Mouse (Mus musculus) liver, embryonic 16.5 days (tissue): ENCODE data around the gene Klf16. TPM values are rescaled to one million over a fixed set of nuclear protein-coding genes. Genes with fewer than 3 reads are reported as not detected.
A peak's percentile ranks its signal among the peaks of the same experiment; 100 is the strongest.

Source experiments
- ATAC-seq: fragments of 200-750 bp; cut with Nextera tagmentation; 2 replicates; pipeline ENCODE4 v1.8.0; 2017; ENCODE audit warnings: low read depth, mild to moderate bottlenecking, moderate number of reproducible peaks, moderate library complexity
- H3K27ac ChIP-seq: fragments of 300-500 bp; sonication (generic); 2 replicates; pipeline ENCODE4 v1.5.1; 2014; ENCODE audit warnings: mild to moderate bottlenecking, low read length
- H3K27me3 ChIP-seq: fragments of 300-500 bp; sonication (generic); 2 replicates; pipeline ENCODE4 v1.6.1; 2014; ENCODE audit warnings: low read depth, low read length, mixed read lengths; ENCODE audit not compliant: control insufficient read depth, insufficient read depth
- H3K36me3 ChIP-seq: fragments of 300-500 bp; sonication (generic); 2 replicates; pipeline ENCODE4 v1.6.1; 2014; ENCODE audit warnings: mild to moderate bottlenecking; ENCODE audit not compliant: control insufficient read depth, insufficient read depth
- H3K4me1 ChIP-seq: fragments of 300-500 bp; sonication (generic); 2 replicates; pipeline ENCODE4 v1.6.1; 2014; ENCODE audit warnings: low read depth, low read length, mixed read lengths; ENCODE audit not compliant: control insufficient read depth
- H3K4me2 ChIP-seq: fragments of 300-500 bp; sonication (generic); 2 replicates; pipeline ENCODE4 v1.6.1; 2014; ENCODE audit warnings: low read depth, low read length, mixed read lengths
- H3K4me3 ChIP-seq: fragments of 300-500 bp; sonication (generic); 2 replicates; pipeline ENCODE4 v1.5.1; 2014; ENCODE audit warnings: low read depth, mild to moderate bottlenecking, low read length
- H3K9ac ChIP-seq: fragments of 300-500 bp; sonication (generic); 2 replicates; pipeline ENCODE4 v1.6.1; 2014; ENCODE audit warnings: low read depth, low read length
- H3K9me3 ChIP-seq: fragments of 300-500 bp; sonication (generic); replicated peaks from 2 replicates; pipeline ENCODE4 v1.6.1; 2016; ENCODE audit warnings: low read length; ENCODE audit not compliant: control insufficient read depth
- WGBS: fragments of 180-500 bp; shearing (Covaris S2); extraction: QIAGEN DNeasy Blood & Tissue Kit; methylation state at CpG from one replicate; pipeline ENCODE4 v1.1.7; 2014; ENCODE audit not compliant: insufficient replicate concordance; 5-methylcytosine and 5-hydroxymethylcytosine counted together
- polyA plus RNA-seq: library from polyadenylated mRNA; unstranded; fragments of >200 nt; fragmentation: Nextera tagmentation; extraction: Ambion mirVana; gene quantifications from 2 replicates; pipeline ENCODE4 v1.2.1, GENCODE M21; 2015

The Klf16 gene
- 9.6 and 10.7 TPM in 2 replicates for polyA plus RNA-seq

GRCm38 (mm10) chr10:80577195-80578130 is at the start of gene Klf16:
Gene Klf16 (minus strand): TSS chr10:80577321.
- Histone ChIP-seq H3K27ac (peak within 1 kb of the TSS; percentile 98), H3K4me2 (peak within 1 kb of the TSS; percentile 96), H3K27me3 (no peaks in the 10 kb centered on the region), H3K36me3 (no peaks in the 10 kb centered on the region), H3K4me1 (peaks cover 56% of the 10 kb centered on the region), H3K9ac (peak within 1 kb of the TSS; percentile 87), H3K4me3 (peak within 1 kb of the TSS; percentile 85), H3K9me3 (no peaks in the 10 kb centered on the region)
- peak; percentile 74 for ATAC-seq
- WGBS = under 1% methylated on average over 74 of the region's 97 CpGs

- Histone ChIP-seq H3K4me1 (peaks cover 49% of the 10 kb centered on the region), H3K9ac (no peak overlapping the region), H3K4me2 (no peak overlapping the region), H3K9me3 (no peaks in the 10 kb centered on the region), H3K4me3 (no peak overlapping the region), H3K36me3 (no peaks in the 10 kb centered on the region), H3K27me3 (no peaks in the 10 kb centered on the region), H3K27ac (no peak overlapping the region; the same call in 1 of the 2 replicates)
- WGBS = 73% methylated on average over 4 of the region's 4 CpGs
- ATAC-seq = no peak
Measured at GRCm38 (mm10) chr10:80625764-80626163, 48.6 kb upstream of the Klf16 start.

- H3K4me1 ChIP-seq = peaks cover 49% of the 10 kb centered on the region
Measured at GRCm38 (mm10) chr10:80623457-80624191, 46.5 kb upstream of the Klf16 start.

GRCm38 (mm10) chr10:80622661-80623456 is 45.7 kb upstream of the Klf16 start, which contains the start of gene Csnk1g2:
Gene Csnk1g2 (plus strand): TSS chr10:80622838.
- peak; percentile 84 for ATAC-seq
- H3K9me3 ChIP-seq = no peaks in the 10 kb centered on the region
- H3K36me3 ChIP-seq = no peaks in the 10 kb centered on the region
- peak within 1 kb of the TSS; percentile 96 for H3K4me2 ChIP-seq
- no peaks in the 10 kb centered on the region for H3K27me3 ChIP-seq
- peak within 1 kb of the TSS; percentile 86 for H3K4me3 ChIP-seq
- peak within 1 kb of the TSS; percentile 98 for H3K27ac ChIP-seq
- H3K9ac ChIP-seq = peak within 1 kb of the TSS; percentile 93
- peaks cover 48% of the 10 kb centered on the region for H3K4me1 ChIP-seq
- under 1% methylated on average over 63 of the region's 85 CpGs for WGBS

More at GRCm38 (mm10) chr10:80623457-80624191, 46.5 kb upstream of the Klf16 start:
- Histone ChIP-seq H3K36me3 (no peaks in the 10 kb centered on the region), H3K27me3 (no peaks in the 10 kb centered on the region), H3K9ac (peak overlapping the region; percentile 93), H3K4me3 (peak overlapping the region; percentile 86), H3K27ac (peak overlapping the region; percentile 90), H3K9me3 (no peaks in the 10 kb centered on the region), H3K4me2 (peak overlapping the region; percentile 96)
- ATAC-seq = no peak
- 11% methylated on average over 15 of the region's 15 CpGs for WGBS

- under 1% methylated on average over 64 of the region's 64 CpGs for WGBS
Measured at GRCm38 (mm10) chr10:80621940-80622660, 45.0 kb upstream of the Klf16 start.

GRCm38 (mm10) chr10:80621690-80621939 is 44.5 kb upstream of the Klf16 start:
- Histone ChIP-seq H3K4me3 (peak overlapping the region; percentile 86), H3K9me3 (no peaks in the 10 kb centered on the region), H3K4me2 (peak overlapping the region; percentile 82), H3K27ac (peak overlapping the region; percentile 98), H3K9ac (peak overlapping the region; percentile 71), H3K27me3 (no peaks in the 10 kb centered on the region), H3K36me3 (no peaks in the 10 kb centered on the region), H3K4me1 (peaks cover 41% of the 10 kb centered on the region)
- WGBS = 2% methylated on average over 9 of the region's 9 CpGs
- no peak for ATAC-seq

More at GRCm38 (mm10) chr10:80621940-80622660, 45.0 kb upstream of the Klf16 start:
- peak overlapping the region; percentile 82 for H3K4me2 ChIP-seq
- H3K9me3 ChIP-seq = no peaks in the 10 kb centered on the region
- peak; percentile 90 for ATAC-seq
- H3K27me3 ChIP-seq = no peaks in the 10 kb centered on the region
- peaks cover 41% of the 10 kb centered on the region for H3K4me1 ChIP-seq
- H3K36me3 ChIP-seq = no peaks in the 10 kb centered on the region
- peak overlapping the region; percentile 98 for H3K27ac ChIP-seq
- peak overlapping the region; percentile 71 for H3K9ac ChIP-seq
- peak overlapping the region; percentile 86 for H3K4me3 ChIP-seq

- 54% methylated on average over 16 of the region's 16 CpGs for WGBS
- Histone ChIP-seq H3K36me3 (no peaks in the 10 kb centered on the region), H3K4me1 (peaks cover 35% of the 10 kb centered on the region), H3K27ac (peak overlapping the region; percentile 98), H3K27me3 (no peaks in the 10 kb centered on the region), H3K4me2 (peak overlapping the region; percentile 82), H3K9ac (peak overlapping the region; percentile 71), H3K9me3 (no peaks in the 10 kb centered on the region), H3K4me3 (peak overlapping the region; percentile 86)
- no peak for ATAC-seq
Measured at GRCm38 (mm10) chr10:80620796-80621689, 43.9 kb upstream of the Klf16 start.
